Mouse (Mus musculus) left cerebral cortex, postnatal 36 days (tissue): Measurements from ENCODE around the gene Sult2a2. TPM values are rescaled to one million over a fixed set of nuclear protein-coding genes. Genes with fewer than 3 reads are reported as not detected.
"Not testable (repeated sequence)": the region's sequence is repeated elsewhere in the genome, so short reads cannot be mapped to it uniquely, and the experiment has no call there.

Experiments
- DNase-seq, 2 experiments: peaks; one replicate each; pipeline ENCODE4 v3.0.0; 2021 to 2022; ENCODE audit warnings: low spot score in 2 of 2, mixed read lengths in 1 of 2
- intact Hi-C: fragments of 180-260 bp; cut with DNase I; formaldehyde crosslinking; loops from one replicate; pipeline ENCODE4 v1.15.1; 2025
- total RNA-seq, 2 experiments: library from RNA; stranded (reverse); gene quantifications; 2 replicates each; pipeline ENCODE4 v1.2.3; 2021

Sult2a2 gene
- not detected for total RNA-seq

DNA sequence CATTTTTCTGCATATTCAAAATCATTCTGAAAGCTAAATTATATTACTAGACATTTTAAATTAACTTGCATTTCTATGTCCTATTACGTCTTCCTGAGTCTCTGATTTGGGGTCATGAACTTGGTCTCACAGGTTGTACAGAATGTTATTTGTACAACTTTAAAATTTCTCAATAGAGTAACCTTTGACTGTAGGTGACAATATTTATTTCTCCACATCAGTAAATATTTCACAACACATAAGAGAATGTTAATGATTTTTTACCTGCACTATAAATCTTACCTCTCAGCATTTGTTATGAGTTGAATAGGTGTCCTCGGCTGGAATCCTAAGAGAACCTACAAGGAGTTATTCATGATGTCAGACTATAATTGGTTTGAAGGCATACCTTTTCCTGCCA is at the start of gene Sult2a2:
Gene Sult2a2, plus strand, starts transcription at position 301 of the 400 bp plus-strand sequence.
- DNase-seq, intact Hi-C loops: not testable (repeated sequence)

DNA sequence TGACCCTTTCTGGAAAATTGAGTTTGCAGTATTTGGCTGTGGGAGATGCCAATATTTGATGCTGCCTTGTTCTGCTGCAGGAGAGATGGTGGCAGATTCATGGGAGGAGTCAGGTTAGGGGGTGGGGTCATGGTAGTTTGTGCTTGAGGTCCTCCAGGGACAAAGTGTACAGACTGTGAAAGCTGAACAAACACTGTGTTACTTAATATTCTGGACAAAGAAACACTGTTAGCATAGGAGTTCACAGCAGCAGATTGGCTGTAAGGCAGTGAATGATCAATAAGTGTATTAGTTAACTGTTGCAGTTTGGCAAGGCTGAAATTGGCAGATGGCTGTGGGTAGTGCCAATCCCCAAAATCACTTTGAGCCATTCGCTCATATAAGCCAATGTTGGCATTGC is 80.6 kb downstream of the Sult2a2 start:
- DNase-seq: no peak
- intact Hi-C loops: no loop called here

Other genes starting within 250 kb of the Sult2a2 start
- not detected for gene Bsph2, start 162.4 kb upstream of the Sult2a2 start, total RNA-seq
- not detected for gene Sult2a5, start 109.5 kb upstream of the Sult2a2 start, total RNA-seq
- not detected for gene Sult2a1, start 103.9 kb downstream of the Sult2a2 start, total RNA-seq